Mouse (Mus musculus): ENCODE results near the gene Ttll5.

Ttll5 gene

GRCm38 (mm10) chr12:86095806-86096205 lies 271.3 kb downstream of the Ttll5 start:
- no peak for DNase-seq (ENCODE audit: low read depth, low spot score)

- DNase-seq (ENCODE audit: low read depth, low spot score) = no peak
Observed at GRCm38 (mm10) chr12:86097781-86098180, 273.3 kb downstream of the Ttll5 start.

- DNase-seq (ENCODE audit: low read depth, low spot score) = no peak
Observed at GRCm38 (mm10) chr12:86100711-86101110, 276.3 kb downstream of the Ttll5 start.

GRCm38 (mm10) chr12:86102686-86103085 lies 278.2 kb downstream of the Ttll5 start:
- DNase-seq (ENCODE audit: low read depth, low spot score) = no peak

GRCm38 (mm10) chr12:86103391-86103790 lies 278.9 kb downstream of the Ttll5 start:
- no peak for DNase-seq (ENCODE audit: low read depth, low spot score)

- DNase-seq (ENCODE audit: low read depth, low spot score) = no peak
Observed at GRCm38 (mm10) chr12:86103852-86104251, 279.4 kb downstream of the Ttll5 start.

GRCm38 (mm10) chr12:86104297-86104696 lies 279.8 kb downstream of the Ttll5 start:
- DNase-seq (ENCODE audit: low read depth, low spot score) = no peak

- no peak for DNase-seq (ENCODE audit: low read depth, low spot score)
Observed at GRCm38 (mm10) chr12:86105546-86105945, 281.1 kb downstream of the Ttll5 start.

- DNase-seq (ENCODE audit: low read depth, low spot score) = no peak
Observed at GRCm38 (mm10) chr12:86106086-86106485, 281.6 kb downstream of the Ttll5 start.

- no peak for DNase-seq (ENCODE audit: low read depth, low spot score)
Observed at GRCm38 (mm10) chr12:86107645-86108044, 283.2 kb downstream of the Ttll5 start.

- DNase-seq (ENCODE audit: low read depth, low spot score) = no peak
Observed at GRCm38 (mm10) chr12:86109531-86109930, 285.1 kb downstream of the Ttll5 start.

GRCm38 (mm10) chr12:86110637-86111036 lies 286.2 kb downstream of the Ttll5 start:
- no peak for DNase-seq (ENCODE audit: low read depth, low spot score)

Measured in skeletal muscle tissue, adult 2 months (tissue).